Mouse (Mus musculus): ENCODE results near the gene Wfdc6a. TPM values are rescaled to one million over a fixed set of nuclear protein-coding genes. Genes with fewer than 3 reads are reported as not detected.
A peak's percentile ranks its signal among the peaks of the same experiment; 100 is the strongest.

Gene Wfdc6a
- total RNA-seq, 2 experiments from 2014 or later = not detected

GRCm38 (mm10) chr2:164544454-164545097 is 40.7 kb downstream of the Wfdc6a start:
- intact Hi-C loops (cut with DNase I) = no loop called here
- H3K4me3 ChIP-seq = no peak overlapping the region
- no peak for TF ChIP-seq CTCF (IDR thresholded peaks at IDR 0.05)
- no peak overlapping the region for H3K27ac ChIP-seq
- no peak for DNase-seq (ENCODE audit: extremely low spot score in 1 of 2, low spot score in 2 of 2)

GRCm38 (mm10) chr2:164543745-164544144 is 41.5 kb downstream of the Wfdc6a start:
- intact Hi-C loops (cut with DNase I) = no loop called here
- no peak for TF ChIP-seq CTCF (IDR thresholded peaks at IDR 0.05)
- Histone ChIP-seq H3K4me3 (no peak overlapping the region), H3K27ac (no peak overlapping the region)
- DNase-seq (ENCODE audit: extremely low spot score in 1 of 2, low spot score in 2 of 2) = no peak

- Histone ChIP-seq H3K27ac (no peak overlapping the region), H3K4me3 (no peak overlapping the region)
- intact Hi-C loops (cut with DNase I) = loop anchor here (1.0 kb wide), 1 partner anchor 16 kb away; no protein-coding TSS in a partner anchor
- DNase-seq (ENCODE audit: extremely low spot score in 1 of 2, low spot score in 2 of 2) = no peak
- TF ChIP-seq CTCF (IDR thresholded peaks at IDR 0.05) = no peak
Observed at GRCm38 (mm10) chr2:164542598-164542997, 42.6 kb downstream of the Wfdc6a start.

- TF ChIP-seq CTCF (IDR thresholded peaks at IDR 0.05) = no peak
- peak; percentile 56 to 75 for DNase-seq (ENCODE audit: extremely low spot score in 1 of 2, low spot score in 2 of 2)
- intact Hi-C loops (cut with DNase I) = loop anchor here (1.0 kb wide), 1 partner anchor 16 kb away; no protein-coding TSS in a partner anchor
- Histone ChIP-seq H3K27ac (no peak overlapping the region), H3K4me3 (no peak overlapping the region)
Observed at GRCm38 (mm10) chr2:164542132-164542531, 43.1 kb downstream of the Wfdc6a start.

- DNase-seq (ENCODE audit: extremely low spot score in 1 of 2, low spot score in 2 of 2) = no peak
- H3K27ac ChIP-seq = no peak overlapping the region
- intact Hi-C loops (cut with DNase I) = no loop called here
- H3K4me3 ChIP-seq = no peak overlapping the region
- TF ChIP-seq CTCF (IDR thresholded peaks at IDR 0.05) = no peak
Observed at GRCm38 (mm10) chr2:164540652-164541427, 44.4 kb downstream of the Wfdc6a start.

- no peak for TF ChIP-seq CTCF (IDR thresholded peaks at IDR 0.05)
- DNase-seq (ENCODE audit: extremely low spot score in 1 of 2, low spot score in 2 of 2) = no peak
- Histone ChIP-seq H3K4me3 (no peak overlapping the region), H3K27ac (no peak overlapping the region)
- intact Hi-C loops (cut with DNase I) = no loop called here
Observed at GRCm38 (mm10) chr2:164537003-164537402, 48.2 kb downstream of the Wfdc6a start.

GRCm38 (mm10) chr2:164534315-164534714 is 50.9 kb downstream of the Wfdc6a start:
- no peak for TF ChIP-seq CTCF (IDR thresholded peaks at IDR 0.05)
- DNase-seq (ENCODE audit: extremely low spot score in 1 of 2, low spot score in 2 of 2) = no peak
- no peak overlapping the region for H3K27ac ChIP-seq
- no peak overlapping the region for H3K4me3 ChIP-seq
- intact Hi-C loops (cut with DNase I) = no loop called here

- H3K27ac ChIP-seq = no peak overlapping the region
- TF ChIP-seq CTCF (IDR thresholded peaks at IDR 0.05) = peak; percentile 100
- intact Hi-C loops (cut with DNase I) = no loop called here
- peak; percentile 70 to 75 for DNase-seq (ENCODE audit: extremely low spot score in 1 of 2, low spot score in 2 of 2)
- H3K4me3 ChIP-seq = no peak overlapping the region
Observed at GRCm38 (mm10) chr2:164531169-164531568, 54.1 kb downstream of the Wfdc6a start.

Other genes starting within 250 kb of the Wfdc6a start
- not detected for gene Slpi, start 196.4 kb downstream of the Wfdc6a start, total RNA-seq (2021)
- gene Rbpjl, start 182.3 kb downstream of the Wfdc6a start, total RNA-seq (2021) = under 1 TPM; 0.20 to 0.23 TPM
- gene Matn4, start 180.3 kb downstream of the Wfdc6a start, total RNA-seq (2021) = 10 to 100 TPM; 10.4 to 11.0 TPM
- gene Sdc4, start 141.6 kb downstream of the Wfdc6a start, total RNA-seq (2021) = 10 to 100 TPM; 78.7 to 93.2 TPM
- gene Sys1, start 128.5 kb downstream of the Wfdc6a start, total RNA-seq (2021) = 10 to 100 TPM; 40.8 to 41.3 TPM
- gene Gm20458, start 124.5 kb downstream of the Wfdc6a start, total RNA-seq (2021) = 10 to 100 TPM; 10.2 to 14.1 TPM
- not detected for gene Trp53tg5, start 111.7 kb downstream of the Wfdc6a start, total RNA-seq (2021)
- 100 to 1,000 TPM; 102 to 106 TPM for gene Dbndd2, start 99.3 kb downstream of the Wfdc6a start, total RNA-seq (2021)
- gene Pigt, start 87.9 kb downstream of the Wfdc6a start, total RNA-seq (2021) = 10 to 100 TPM; 86.3 to 87.0 TPM
- gene Wfdc2, start 23.0 kb downstream of the Wfdc6a start, total RNA-seq (2021) = 1 to 10 TPM in 1 of 2 experiments, under 1 TPM in 1; 0.70 to 1.3 TPM
- not detected for gene Spint3, start 12.0 kb downstream of the Wfdc6a start, total RNA-seq (2021)
- gene Eppin, start 8.1 kb upstream of the Wfdc6a start, total RNA-seq (2021) = not detected
- not detected for gene Wfdc6b, start 28.1 kb upstream of the Wfdc6a start, total RNA-seq (2021)
- gene Wfdc8, start 28.2 kb upstream of the Wfdc6a start, total RNA-seq (2021) = not detected
- gene Wfdc16, start 53.3 kb upstream of the Wfdc6a start, total RNA-seq (2021) = not detected
- gene Wfdc10, start 70.6 kb upstream of the Wfdc6a start, total RNA-seq (2021) = not detected
- not detected for gene Wfdc9, start 71.1 kb upstream of the Wfdc6a start, total RNA-seq (2021)
- not detected for gene Wfdc11, start 88.6 kb upstream of the Wfdc6a start, total RNA-seq (2021)
- gene Wfdc13, start 99.7 kb upstream of the Wfdc6a start, total RNA-seq (2021) = not detected
- not detected for gene Spint4, start 113.1 kb upstream of the Wfdc6a start, total RNA-seq (2021)
- gene Spint5, start 129.9 kb upstream of the Wfdc6a start, total RNA-seq (2021) = not detected
- gene Wfdc3, start 160.5 kb upstream of the Wfdc6a start, total RNA-seq (2021) = 1 to 10 TPM; 1.4 to 1.6 TPM
- 10 to 100 TPM; 37.6 to 37.9 TPM for gene Dnttip1, start 160.5 kb upstream of the Wfdc6a start, total RNA-seq (2021)
- gene Ube2c, start 184.5 kb upstream of the Wfdc6a start, total RNA-seq (2021) = under 1 TPM in 1 of 2 experiments, not detected in 1; 0.36 TPM
- 1 to 10 TPM in 1 of 2 experiments, not detected in 1; 1.1 TPM for gene Tnnc2, start 194.5 kb upstream of the Wfdc6a start, total RNA-seq (2021)
- gene Snx21, start 200.4 kb upstream of the Wfdc6a start, total RNA-seq (2021) = 10 to 100 TPM; 54.4 to 57.2 TPM
- gene Acot8, start 219.4 kb upstream of the Wfdc6a start, total RNA-seq (2021) = 10 to 100 TPM; 26.6 to 28.3 TPM
- 1 to 10 TPM; 8.6 to 9.0 TPM for gene Zswim3, start 219.7 kb upstream of the Wfdc6a start, total RNA-seq (2021)
- gene Zswim1, start 237.2 kb upstream of the Wfdc6a start, total RNA-seq (2021) = 10 to 100 TPM; 21.7 to 22.7 TPM
- under 1 TPM; 0.45 to 0.58 TPM for gene Spata25, start 243.1 kb upstream of the Wfdc6a start, total RNA-seq (2021)
- gene Ctsa, start 247.4 kb upstream of the Wfdc6a start, total RNA-seq (2021) = 10 to 100 TPM; 89.5 to 96.2 TPM
- gene Neurl2, start 248.0 kb upstream of the Wfdc6a start, total RNA-seq (2021) = 1 to 10 TPM; 3.9 to 5.3 TPM

Data from left cerebral cortex, adult 2 months (tissue).